Mouse (Mus musculus): ENCODE measurements around the gene Chaf1b. TPM values are rescaled to one million over a fixed set of nuclear protein-coding genes. Genes with fewer than 3 reads are reported as not detected.

The Chaf1b gene
- total RNA-seq, 4 experiments from 2014 or later, result 0.60 to 1.5 (median 0.75) TPM

- DNase-seq (ENCODE audit: low spot score), result no peak
Measured at GRCm38 (mm10) chr16:93947396-93947795, 63.7 kb downstream of the Chaf1b start.

Other genes starting within 250 kb of the Chaf1b start
- gene Cbr3, start 200.7 kb upstream of the Chaf1b start, total RNA-seq (2022), result 1 to 10 TPM; 1.4 to 3.2 (median 2.4) TPM
- 10 to 100 TPM; 16.6 to 19.7 (median 16.8) TPM for gene Dop1b, start 172.0 kb upstream of the Chaf1b start, total RNA-seq (2022)
- gene Morc3, start 51.8 kb upstream of the Chaf1b start, total RNA-seq (2022), result 10 to 100 TPM; 12.7 to 25.2 (median 15.9) TPM
- gene Cldn14, start 124.9 kb downstream of the Chaf1b start, total RNA-seq (2022), result not detected
- under 1 TPM in 1 of 4 experiments, not detected in 3; 0.06 TPM for gene Sim2, start 201.0 kb downstream of the Chaf1b start, total RNA-seq (2022)

Data from heart, adult 8-10 months (tissue).